Mouse (Mus musculus): ENCODE results near the gene Snx18. TPM values are rescaled to one million over a fixed set of nuclear protein-coding genes. Genes with fewer than 3 reads are reported as not detected.

Snx18 gene
- total and polyA plus RNA-seq, 2 experiments: 7.5 to 15.4 TPM

DNA sequence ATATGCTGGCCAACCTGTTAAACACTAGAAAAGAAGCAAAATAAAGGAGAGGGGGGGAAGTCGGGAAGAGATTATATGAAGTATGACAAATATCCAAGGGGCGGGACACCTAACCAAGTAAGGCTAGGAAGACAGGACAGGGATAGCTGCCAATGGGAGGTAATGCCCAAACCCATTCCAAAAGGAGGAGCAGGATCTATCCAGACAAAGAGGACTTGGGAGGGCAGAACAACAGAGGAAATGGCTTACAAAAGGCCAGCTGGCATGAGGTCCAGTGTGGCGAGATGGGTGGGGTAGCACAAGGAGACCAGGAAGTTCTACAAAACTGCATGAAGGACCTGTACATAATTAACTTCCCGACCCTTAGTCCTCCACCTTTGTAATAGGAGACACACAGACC, 34.8 kb downstream of the Snx18 start:
- Histone ChIP-seq H3K36me3 (ENCODE audit: control insufficient read depth, insufficient read depth, low read length) (no peaks in the 10 kb centered on the region), H3K4me1 (ENCODE audit: control insufficient read depth, insufficient read depth, low read length) (peaks cover 2% of the 10 kb centered on the region; the same call in 1 of the 2 replicates), H3K79me2 (ENCODE audit: control insufficient read depth, insufficient read depth, low read length) (no peaks in the 10 kb centered on the region), H3K27ac (replicated peaks; ENCODE audit: insufficient read depth, low read depth, low read length) (no peak overlapping the region), H3K4me3 (ENCODE audit: insufficient read depth, low read depth, low read length) (no peak overlapping the region), H3K27me3 (ENCODE audit: control insufficient read depth, insufficient read depth, low read length) (no peaks in the 10 kb centered on the region), H3K9ac (ENCODE audit: low read depth, low read length) (no peak overlapping the region)
- 77% methylated on average over 4 of the region's 4 CpGs for WGBS
- TF ChIP-seq CTCF (IDR thresholded peaks at IDR 0.05; ENCODE audit: low read depth, low read length): no peak
- TF ChIP-seq POLR2A (IDR thresholded peaks at IDR 0.05; ENCODE audit: extremely low read depth, insufficient read depth, low read length): no peak
- no peak for DNase-seq (ENCODE audit: extremely low read depth, low read depth, low spot score)

DNA sequence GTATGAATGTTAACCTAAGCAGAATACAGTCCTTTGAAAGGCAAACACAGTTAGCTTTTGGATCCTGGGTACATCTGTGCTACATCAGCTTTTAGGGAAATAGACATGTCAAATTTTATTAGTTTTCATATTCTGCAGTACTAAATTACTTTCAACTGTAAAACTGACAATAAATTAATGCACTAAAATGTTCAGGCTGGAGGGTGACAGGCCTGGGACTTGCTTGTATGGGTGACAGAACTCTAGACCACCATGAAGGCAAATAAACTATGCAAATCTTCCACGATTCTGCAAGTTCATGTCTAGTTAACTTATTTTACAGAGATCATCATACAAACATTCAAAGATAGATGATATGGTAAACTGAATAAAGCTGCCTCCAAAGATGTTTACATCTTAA, 36.3 kb downstream of the Snx18 start:
- no peak for TF ChIP-seq POLR2A (IDR thresholded peaks at IDR 0.05; ENCODE audit: extremely low read depth, insufficient read depth, low read length)
- no peak for TF ChIP-seq CTCF (IDR thresholded peaks at IDR 0.05; ENCODE audit: low read depth, low read length)

DNA sequence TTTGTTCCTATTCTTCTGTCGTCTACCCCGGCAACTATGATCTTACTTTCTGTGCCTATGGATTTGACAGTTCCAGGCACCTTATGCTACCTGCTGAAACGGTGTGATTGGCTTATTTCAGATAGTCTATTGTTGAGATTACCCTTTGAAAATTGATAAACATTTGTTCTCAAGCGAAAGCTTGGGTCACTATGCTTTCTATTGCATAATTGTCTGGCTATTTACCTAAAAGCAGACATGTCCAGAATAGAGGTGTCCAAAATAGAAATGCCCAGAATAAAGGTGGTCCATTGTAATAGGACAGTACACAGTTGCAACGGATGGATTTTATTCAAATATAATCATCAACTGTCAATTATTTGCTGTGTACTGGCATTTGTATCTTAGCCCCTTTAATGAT, 36.9 kb downstream of the Snx18 start:
- peak; percentile 57 for DNase-seq (ENCODE audit: extremely low read depth, low read depth, low spot score)
- no peak for TF ChIP-seq POLR2A (IDR thresholded peaks at IDR 0.05; ENCODE audit: extremely low read depth, insufficient read depth, low read length)
- TF ChIP-seq CTCF (IDR thresholded peaks at IDR 0.05; ENCODE audit: low read depth, low read length): no peak
- H3K27ac ChIP-seq (replicated peaks; ENCODE audit: insufficient read depth, low read depth, low read length): no peak overlapping the region
- WGBS: 55% methylated on average over 5 of the region's 5 CpGs
- H3K9ac ChIP-seq (ENCODE audit: low read depth, low read length): no peak overlapping the region
- H3K4me3 ChIP-seq (ENCODE audit: insufficient read depth, low read depth, low read length): no peak overlapping the region
- H3K79me2 ChIP-seq (ENCODE audit: control insufficient read depth, insufficient read depth, low read length): no peaks in the 10 kb centered on the region
- H3K27me3 ChIP-seq (ENCODE audit: control insufficient read depth, insufficient read depth, low read length): no peaks in the 10 kb centered on the region
- H3K4me1 ChIP-seq (ENCODE audit: control insufficient read depth, insufficient read depth, low read length): peaks cover 2% of the 10 kb centered on the region; the same call in 1 of the 2 replicates
- H3K36me3 ChIP-seq (ENCODE audit: control insufficient read depth, insufficient read depth, low read length): no peaks in the 10 kb centered on the region

More for the DNA sequence above, 36.3 kb downstream of the Snx18 start:
- Histone ChIP-seq H3K79me2 (ENCODE audit: control insufficient read depth, insufficient read depth, low read length) (no peaks in the 10 kb centered on the region), H3K36me3 (ENCODE audit: control insufficient read depth, insufficient read depth, low read length) (no peaks in the 10 kb centered on the region), H3K4me1 (ENCODE audit: control insufficient read depth, insufficient read depth, low read length) (peaks cover 2% of the 10 kb centered on the region; the same call in 1 of the 2 replicates), H3K27me3 (ENCODE audit: control insufficient read depth, insufficient read depth, low read length) (no peaks in the 10 kb centered on the region), H3K27ac (replicated peaks; ENCODE audit: insufficient read depth, low read depth, low read length) (no peak overlapping the region), H3K9ac (ENCODE audit: low read depth, low read length) (no peak overlapping the region), H3K4me3 (ENCODE audit: insufficient read depth, low read depth, low read length) (no peak overlapping the region)
- no peak for DNase-seq (ENCODE audit: extremely low read depth, low read depth, low spot score)
- WGBS: 92% methylated on average over 1 of the region's 1 CpGs

DNA sequence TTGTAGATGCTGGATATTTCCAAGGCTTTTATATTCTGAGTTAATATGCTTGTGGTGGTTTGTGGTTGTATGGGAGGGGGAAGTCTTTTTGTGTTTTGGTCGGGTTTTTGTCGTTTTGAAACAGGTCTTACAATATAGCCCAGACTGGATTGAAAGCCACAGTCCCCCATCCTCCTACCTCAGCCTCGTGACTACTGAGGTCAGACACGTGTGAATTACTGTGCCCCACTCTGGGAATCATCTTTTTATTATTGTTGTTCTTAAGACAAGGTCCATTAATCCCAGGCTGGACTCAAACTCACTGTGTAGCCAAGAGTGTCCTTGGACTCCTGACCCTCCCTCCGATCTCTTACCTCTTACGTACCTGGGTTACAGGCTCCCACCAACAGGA, 38.0 kb downstream of the Snx18 start:
- peak; percentile 63 for DNase-seq (ENCODE audit: extremely low read depth, low read depth, low spot score)
- H3K9ac ChIP-seq (ENCODE audit: low read depth, low read length): no peak overlapping the region
- H3K27me3 ChIP-seq (ENCODE audit: control insufficient read depth, insufficient read depth, low read length): no peaks in the 10 kb centered on the region
- H3K4me1 ChIP-seq (ENCODE audit: control insufficient read depth, insufficient read depth, low read length): peaks cover 2% of the 10 kb centered on the region; the same call in 1 of the 2 replicates
- no peak overlapping the region for H3K4me3 ChIP-seq (ENCODE audit: insufficient read depth, low read depth, low read length)
- no peaks in the 10 kb centered on the region for H3K79me2 ChIP-seq (ENCODE audit: control insufficient read depth, insufficient read depth, low read length)
- H3K27ac ChIP-seq (replicated peaks; ENCODE audit: insufficient read depth, low read depth, low read length): no peak overlapping the region
- TF ChIP-seq POLR2A (IDR thresholded peaks at IDR 0.05; ENCODE audit: extremely low read depth, insufficient read depth, low read length) (no peak), CTCF (IDR thresholded peaks at IDR 0.05; ENCODE audit: low read depth, low read length) (no peak)
- no peaks in the 10 kb centered on the region for H3K36me3 ChIP-seq (ENCODE audit: control insufficient read depth, insufficient read depth, low read length)
- WGBS: 68% methylated on average over 6 of the region's 6 CpGs

DNA sequence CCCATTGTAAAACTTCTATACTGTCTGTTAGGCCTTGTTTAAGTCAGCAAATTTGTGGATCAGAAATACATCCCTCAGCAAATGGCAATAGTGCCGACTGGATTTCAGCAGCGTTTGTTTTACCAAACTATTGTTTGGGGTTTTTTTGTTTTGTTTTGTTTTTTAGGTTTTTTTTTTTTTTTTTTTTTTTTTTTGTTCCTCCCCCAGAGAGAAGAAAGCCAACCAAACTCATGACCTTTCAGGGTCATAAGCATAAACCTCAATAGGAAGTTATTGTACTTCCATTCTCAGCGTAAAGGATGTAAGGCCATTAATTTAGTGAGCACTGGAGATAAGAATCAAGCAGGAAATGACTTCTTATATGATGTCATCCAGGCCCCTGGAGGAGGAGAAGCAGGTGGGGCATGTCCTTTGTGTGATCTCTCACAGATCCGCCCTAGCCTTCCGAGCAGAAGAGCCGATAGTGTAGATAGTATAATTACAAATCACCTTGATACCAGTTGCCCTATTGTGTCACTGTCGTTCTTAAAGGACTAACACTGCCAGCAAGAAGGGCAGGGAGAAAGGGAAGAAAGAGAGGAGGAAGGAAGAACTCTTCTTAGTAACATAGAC, 38.5 kb downstream of the Snx18 start:
- WGBS: 75% methylated on average over 7 of the region's 7 CpGs
- Histone ChIP-seq H3K9ac (ENCODE audit: low read depth, low read length) (no peak overlapping the region), H3K27ac (replicated peaks; ENCODE audit: insufficient read depth, low read depth, low read length) (no peak overlapping the region), H3K79me2 (ENCODE audit: control insufficient read depth, insufficient read depth, low read length) (no peaks in the 10 kb centered on the region), H3K27me3 (ENCODE audit: control insufficient read depth, insufficient read depth, low read length) (no peaks in the 10 kb centered on the region), H3K4me3 (ENCODE audit: insufficient read depth, low read depth, low read length) (no peak overlapping the region), H3K36me3 (ENCODE audit: control insufficient read depth, insufficient read depth, low read length) (no peaks in the 10 kb centered on the region), H3K4me1 (ENCODE audit: control insufficient read depth, insufficient read depth, low read length) (peaks cover 2% of the 10 kb centered on the region; the same call in 1 of the 2 replicates)
- TF ChIP-seq POLR2A (IDR thresholded peaks at IDR 0.05; ENCODE audit: extremely low read depth, insufficient read depth, low read length): no peak
- no peak for TF ChIP-seq CTCF (IDR thresholded peaks at IDR 0.05; ENCODE audit: low read depth, low read length)
- peak; percentile 6 for DNase-seq (ENCODE audit: extremely low read depth, low read depth, low spot score)

DNA sequence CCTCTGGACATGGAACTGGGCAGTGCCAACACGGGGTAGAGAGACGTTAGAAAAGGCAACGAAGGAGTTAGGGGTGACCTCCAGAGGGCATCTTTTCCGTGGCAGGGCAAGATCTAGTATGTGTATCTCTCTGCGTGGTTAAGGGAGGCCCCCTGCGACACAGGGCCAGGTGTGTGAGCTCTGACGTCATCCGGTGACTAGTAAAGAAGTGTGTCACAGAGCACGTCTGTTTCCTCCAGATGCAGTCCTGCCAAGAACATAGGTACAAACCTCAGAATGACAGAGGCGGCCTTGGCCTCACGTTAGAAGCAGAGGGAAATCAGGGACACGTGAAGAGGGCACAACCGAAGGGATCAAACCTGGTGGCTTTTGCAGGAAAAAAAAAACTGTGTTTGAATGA, 44.1 kb downstream of the Snx18 start:
- no peak overlapping the region for H3K9ac ChIP-seq (ENCODE audit: low read depth, low read length)
- no peaks in the 10 kb centered on the region for H3K4me1 ChIP-seq (ENCODE audit: control insufficient read depth, insufficient read depth, low read length)
- no peaks in the 10 kb centered on the region for H3K27me3 ChIP-seq (ENCODE audit: control insufficient read depth, insufficient read depth, low read length)
- H3K36me3 ChIP-seq (ENCODE audit: control insufficient read depth, insufficient read depth, low read length): no peaks in the 10 kb centered on the region
- TF ChIP-seq CTCF (IDR thresholded peaks at IDR 0.05; ENCODE audit: low read depth, low read length) (no peak), POLR2A (IDR thresholded peaks at IDR 0.05; ENCODE audit: extremely low read depth, insufficient read depth, low read length) (no peak)
- H3K27ac ChIP-seq (replicated peaks; ENCODE audit: insufficient read depth, low read depth, low read length): no peak overlapping the region
- H3K79me2 ChIP-seq (ENCODE audit: control insufficient read depth, insufficient read depth, low read length): no peaks in the 10 kb centered on the region
- 88% methylated on average over 13 of the region's 13 CpGs for WGBS
- DNase-seq (ENCODE audit: extremely low read depth, low read depth, low spot score): no peak
- no peak overlapping the region for H3K4me3 ChIP-seq (ENCODE audit: insufficient read depth, low read depth, low read length)

Measured in liver, adult 2 months (tissue).